Mouse (Mus musculus) heart, postnatal 4 days (tissue): Measurements from ENCODE around the gene Gm2115. TPM values are rescaled to one million over a fixed set of nuclear protein-coding genes. Genes with fewer than 3 reads are reported as not detected.
A peak's percentile ranks its signal among the peaks of the same experiment; 100 is the strongest.

ENCODE experiments used
- DNase-seq: peaks from one replicate; pipeline ENCODE4 v3.0.0; 2021
- total RNA-seq, 2 experiments: library from RNA; stranded (reverse); gene quantifications; 2 replicates each; pipeline ENCODE4 v1.2.3; 2021

The Gm2115 gene
- total RNA-seq, 2 experiments from 2014 or later = 0.07 TPM

DNA sequence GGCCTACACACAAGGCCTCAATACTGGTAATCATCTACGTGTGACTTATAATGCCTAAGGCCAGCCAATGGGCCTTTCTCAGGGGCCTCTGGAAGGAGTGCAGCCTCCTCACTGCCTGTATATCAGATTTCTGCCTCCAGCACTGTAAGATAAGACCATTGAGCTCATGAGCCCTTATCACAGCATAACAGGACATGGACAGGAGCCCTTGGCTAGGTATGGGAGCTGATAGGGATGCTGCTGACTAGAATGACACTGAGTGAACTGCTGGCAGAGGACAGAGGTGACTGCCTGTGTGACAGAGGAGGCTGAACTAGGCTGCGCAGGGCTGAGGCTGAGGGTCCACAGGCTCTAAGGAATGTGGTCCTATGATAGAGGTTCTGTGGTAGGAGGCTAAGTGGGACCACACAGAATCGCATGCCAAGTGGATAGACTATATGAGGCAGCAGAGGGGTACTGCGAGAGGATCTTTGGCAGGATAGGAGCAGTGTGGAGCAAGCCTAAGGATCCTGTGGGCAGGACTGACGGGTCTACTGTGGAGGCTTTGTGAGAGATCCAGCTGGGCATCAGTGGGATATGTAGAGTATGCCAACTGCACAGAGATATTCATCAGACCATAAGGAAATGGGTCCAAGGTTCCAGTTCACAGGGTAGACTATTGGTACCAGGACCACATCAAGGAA is 58.5 kb downstream of the Gm2115 start:
- no peak for DNase-seq

DNA sequence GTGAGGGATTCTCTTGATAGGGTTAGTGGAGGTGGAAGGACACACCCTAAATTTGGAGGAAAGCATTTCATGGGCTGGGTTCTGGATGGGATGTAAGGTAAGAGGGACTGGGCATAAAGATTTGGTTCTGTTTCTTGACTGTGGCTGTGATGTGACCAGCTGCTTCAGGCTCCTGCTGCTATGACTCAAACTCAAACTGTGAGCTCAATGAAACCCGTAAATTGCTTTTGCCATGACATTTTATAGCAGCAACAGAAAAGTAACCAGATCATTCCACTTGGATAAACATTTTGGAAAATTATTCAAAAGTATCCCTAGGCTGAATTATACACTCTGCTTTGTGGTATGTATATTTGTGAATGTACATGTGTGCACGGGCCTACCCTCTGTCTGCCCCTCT is 61.9 kb downstream of the Gm2115 start:
- no peak for DNase-seq

DNA sequence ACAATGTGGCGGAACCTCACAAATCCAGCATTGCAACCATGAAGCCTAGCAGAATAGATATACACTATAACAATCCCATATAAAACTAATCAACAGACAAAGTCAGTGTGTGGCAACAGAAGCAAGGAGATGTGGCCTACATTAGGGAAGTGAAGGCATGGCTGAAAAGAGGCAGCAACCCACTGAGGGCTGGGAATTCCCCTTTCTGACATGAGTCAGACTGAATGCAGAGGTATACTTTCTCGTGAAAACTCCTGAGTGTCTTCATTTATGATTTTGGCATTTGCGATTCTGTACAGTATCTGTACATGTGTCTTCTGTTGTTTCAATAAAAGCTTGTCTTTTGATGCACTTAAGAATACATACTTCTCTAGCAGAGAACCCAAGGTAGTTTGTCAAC is 62.6 kb downstream of the Gm2115 start:
- no peak for DNase-seq

DNA sequence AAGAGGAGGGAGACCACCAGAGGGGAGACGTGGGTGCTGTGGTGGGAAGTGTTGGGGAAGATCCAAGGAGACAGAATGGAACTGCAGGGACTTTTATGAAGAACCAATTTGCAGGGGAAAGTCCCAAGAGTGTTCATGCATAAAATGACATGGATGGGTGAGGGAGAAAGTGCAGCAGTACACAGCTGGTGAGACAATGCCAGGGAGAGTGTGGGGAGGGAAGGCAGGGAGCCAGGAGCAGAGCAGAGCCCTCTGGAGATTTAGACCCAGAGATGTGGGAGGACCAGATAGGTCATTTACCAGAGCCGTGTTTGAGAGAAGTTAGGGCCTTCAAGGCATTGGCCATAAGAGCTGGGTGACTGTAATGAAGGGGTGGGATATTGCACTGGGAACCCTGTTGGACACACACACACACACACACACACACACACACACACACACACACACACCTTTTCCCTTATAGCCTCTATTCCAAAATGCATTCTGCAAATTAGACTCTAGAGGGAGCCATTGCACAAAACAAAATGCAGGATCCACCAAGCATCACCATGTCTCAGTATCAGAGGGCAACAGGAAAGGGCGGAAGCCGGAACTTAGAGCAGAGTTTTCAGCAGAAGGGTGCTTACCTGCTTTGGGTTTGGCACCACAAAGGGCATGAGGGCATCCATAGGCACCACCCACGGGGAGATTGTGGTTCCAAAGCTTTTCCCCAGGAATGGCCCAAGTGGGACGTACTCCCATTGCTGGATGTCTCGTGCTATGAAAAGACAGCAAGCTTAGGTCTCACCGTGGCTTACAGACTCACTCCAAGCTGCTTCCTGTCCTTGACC is 65.5 kb downstream of the Gm2115 start:
- DNase-seq = peak; percentile 28

DNA sequence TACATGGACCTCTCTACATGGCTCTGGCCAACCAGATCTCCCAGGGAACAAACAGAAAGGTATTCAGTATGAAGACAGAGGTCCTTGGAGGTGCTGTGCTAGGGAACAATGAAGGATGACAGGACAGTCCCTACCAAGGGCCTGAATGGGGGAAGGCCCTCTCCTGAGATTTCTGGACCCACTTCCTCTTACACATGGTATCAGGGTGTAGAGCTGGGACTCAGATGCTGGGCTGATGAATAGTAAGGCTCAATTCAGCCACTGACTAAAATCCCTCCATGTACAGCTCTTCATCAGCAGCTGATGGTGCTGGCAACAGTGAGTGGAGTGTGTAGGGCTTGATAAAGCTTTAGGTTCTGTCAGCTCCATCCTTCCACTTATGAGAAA is 66.2 kb downstream of the Gm2115 start:
- DNase-seq = no peak

DNA sequence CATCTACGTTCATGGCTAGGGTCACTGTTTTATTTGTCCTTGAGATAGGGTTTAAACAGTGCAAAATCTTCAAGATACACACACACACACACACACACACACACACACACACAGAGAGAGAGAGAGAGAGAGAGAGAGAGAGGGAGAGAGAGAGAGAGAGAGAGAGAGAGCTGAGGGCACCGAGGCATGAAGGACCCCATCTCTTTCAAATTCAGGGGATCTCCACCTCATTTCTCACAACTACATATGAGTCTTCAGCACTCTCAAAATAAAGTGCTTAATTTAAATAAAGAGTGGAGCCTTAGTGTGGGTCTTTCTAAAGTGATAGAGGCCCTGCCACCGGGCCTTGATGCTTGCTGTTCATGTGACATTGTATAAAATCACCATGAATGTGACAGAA is 67.2 kb downstream of the Gm2115 start:
- DNase-seq = no peak

DNA sequence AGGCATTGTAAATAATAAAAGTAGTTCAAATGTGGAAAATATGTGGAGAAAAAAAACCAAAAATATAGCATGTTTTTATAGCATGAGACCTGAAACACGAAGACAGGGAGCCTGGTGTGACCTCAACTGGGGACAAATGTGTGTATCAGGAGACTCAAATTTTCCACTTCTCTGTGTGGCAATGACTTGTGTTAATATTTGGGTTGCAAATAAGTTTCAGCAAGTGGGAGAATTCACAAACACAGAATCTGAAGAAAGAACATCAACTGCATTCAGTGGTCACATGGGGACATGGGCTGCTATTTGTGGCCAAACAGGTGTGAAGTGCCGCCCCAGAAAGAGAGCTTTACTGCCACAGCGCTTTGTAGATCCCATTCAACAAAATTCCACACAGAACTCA is 67.9 kb downstream of the Gm2115 start:
- DNase-seq = no peak

DNA sequence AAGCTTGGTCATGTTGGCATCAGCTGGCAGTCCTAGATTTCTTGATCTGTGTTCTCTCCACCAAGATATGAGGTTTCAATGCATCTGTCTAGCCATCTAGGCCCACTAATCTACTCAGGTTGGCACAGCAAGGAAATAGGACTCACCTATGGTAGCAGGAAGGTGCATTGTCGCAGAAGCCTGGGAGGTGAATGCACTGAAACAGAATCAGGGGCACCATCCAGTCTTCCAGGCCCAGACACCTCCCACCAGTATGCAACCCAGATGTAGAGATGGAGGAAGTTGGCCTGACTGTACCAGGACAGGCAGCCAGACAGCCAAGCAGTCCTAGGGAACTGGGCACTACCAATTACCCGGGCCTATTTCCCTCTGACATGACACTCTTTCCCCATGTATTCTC is 71.9 kb downstream of the Gm2115 start:
- no peak for DNase-seq

DNA sequence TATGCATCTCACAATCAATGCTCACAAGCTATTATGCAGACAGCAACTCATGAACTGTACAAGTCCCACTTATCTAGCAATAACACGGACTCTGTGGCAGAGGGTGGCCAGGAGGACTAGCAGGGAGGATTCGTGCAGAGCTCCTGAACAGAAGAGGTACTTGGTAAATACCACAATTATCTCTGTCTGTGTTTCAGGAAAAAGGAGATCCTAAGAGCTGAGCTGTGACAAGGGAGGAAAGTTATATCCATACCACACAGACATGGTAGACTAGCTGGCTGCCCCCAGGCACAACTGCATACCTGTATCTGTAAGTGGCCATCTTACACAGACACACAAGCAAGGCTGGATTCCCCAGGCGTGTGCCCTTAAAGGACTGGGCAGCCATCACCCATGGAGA is 72.6 kb downstream of the Gm2115 start:
- DNase-seq = no peak

DNA sequence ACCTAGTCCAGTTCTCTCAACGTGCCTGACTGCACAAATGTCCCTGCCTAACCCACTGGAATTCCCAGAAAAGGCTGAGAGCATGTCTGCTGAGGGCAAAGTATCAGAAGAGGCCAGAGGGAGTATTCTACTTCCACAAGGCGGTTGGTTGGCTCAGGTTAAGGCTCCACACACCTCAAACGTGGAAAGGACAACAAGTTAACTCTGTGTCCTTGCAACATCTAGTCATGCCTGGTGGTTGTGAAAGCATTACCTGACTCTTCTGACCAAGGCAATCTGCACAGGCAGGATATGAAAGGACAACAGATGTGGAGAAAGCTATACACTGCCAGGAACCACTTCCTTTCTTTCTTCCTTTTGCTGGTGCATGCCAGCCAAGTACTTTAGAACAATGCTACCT is 75.7 kb downstream of the Gm2115 start:
- no peak for DNase-seq

DNA sequence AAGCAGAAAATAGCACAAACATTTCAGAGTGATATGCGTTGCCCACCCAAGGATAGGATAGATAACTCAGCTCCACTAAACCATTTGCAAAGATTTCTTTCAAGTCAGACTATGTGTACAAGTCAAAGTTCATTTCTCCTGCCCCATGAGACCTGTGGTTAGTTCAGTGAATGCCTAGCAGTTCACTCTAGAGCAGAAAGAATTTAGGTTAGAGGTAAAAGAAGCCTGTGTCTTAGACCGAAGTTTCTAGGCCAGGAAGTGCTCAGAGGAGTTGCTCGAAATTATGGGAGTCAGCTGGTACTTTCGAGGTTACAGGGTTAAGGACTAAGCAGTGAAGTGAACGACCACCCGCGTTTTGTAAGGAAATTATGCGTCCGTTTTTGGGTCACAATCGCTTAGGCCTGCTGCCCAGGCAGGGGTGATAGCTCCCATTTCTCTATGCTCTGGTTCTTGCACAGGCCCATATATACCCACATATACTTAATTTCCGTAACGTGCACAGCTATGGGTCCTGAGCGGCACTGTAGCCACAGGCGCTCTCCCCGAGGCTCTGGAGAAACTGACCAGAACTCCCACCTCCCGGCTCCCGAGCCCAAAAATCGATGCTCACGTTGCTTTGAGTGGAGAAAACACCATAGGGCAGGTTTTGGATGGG is 76.4 kb downstream of the Gm2115 start:
- no peak for DNase-seq

DNA sequence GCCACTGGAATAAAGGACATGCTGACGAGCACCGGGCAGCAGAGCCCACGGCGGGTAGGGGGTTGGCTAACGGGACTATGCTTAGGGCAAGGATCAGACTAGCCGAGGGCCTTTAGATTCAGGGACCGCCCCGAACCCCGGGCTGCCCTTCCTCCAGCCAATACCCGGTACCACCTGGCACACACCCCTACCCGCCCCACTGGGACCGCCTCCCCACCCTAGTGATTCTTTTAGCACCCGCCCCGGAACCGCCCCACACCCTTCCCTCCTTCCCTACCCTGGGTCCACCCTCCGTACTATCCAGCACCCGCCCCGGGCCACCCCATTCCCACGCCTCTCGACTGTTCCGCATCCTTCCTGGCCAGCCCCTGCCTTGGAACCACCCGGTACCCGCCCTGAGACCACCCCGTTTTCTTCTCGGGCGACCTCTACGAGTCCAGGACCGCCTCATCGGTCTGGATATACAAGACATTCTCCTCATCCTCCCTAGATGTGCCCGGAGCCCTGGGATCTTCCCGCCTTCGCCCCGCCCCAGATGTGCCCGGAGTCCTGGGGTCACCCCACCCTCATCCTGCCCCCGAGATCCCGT is 77.0 kb downstream of the Gm2115 start:
- peak; percentile 71 for DNase-seq

DNA sequence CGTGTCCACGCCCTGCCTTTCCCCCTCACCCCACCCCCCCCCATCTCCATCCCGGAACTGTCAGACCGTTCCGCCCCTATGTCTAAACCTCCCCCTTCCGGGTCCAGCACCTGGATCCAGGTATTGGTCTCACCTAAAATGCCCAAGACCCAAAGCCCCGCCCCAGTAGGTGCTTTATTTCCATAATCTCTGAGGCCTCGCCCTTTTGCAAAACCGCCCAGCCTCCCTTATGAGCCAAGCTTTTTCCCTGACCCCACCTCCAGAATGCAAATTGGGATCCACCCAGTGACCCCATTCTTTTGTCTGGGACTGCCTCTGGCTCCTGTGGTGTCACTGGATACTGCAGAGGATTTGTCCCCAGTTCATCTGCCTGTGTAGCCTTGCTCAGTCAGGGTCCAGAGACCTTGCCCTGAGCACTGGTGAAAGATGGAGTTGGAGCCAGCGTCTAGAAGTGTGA is 77.6 kb downstream of the Gm2115 start, which contains the start of gene Fah:
TSS of gene Fah (minus strand) at position 430 of the 457 bp plus-strand sequence.
- DNase-seq = peak; percentile 39

DNA sequence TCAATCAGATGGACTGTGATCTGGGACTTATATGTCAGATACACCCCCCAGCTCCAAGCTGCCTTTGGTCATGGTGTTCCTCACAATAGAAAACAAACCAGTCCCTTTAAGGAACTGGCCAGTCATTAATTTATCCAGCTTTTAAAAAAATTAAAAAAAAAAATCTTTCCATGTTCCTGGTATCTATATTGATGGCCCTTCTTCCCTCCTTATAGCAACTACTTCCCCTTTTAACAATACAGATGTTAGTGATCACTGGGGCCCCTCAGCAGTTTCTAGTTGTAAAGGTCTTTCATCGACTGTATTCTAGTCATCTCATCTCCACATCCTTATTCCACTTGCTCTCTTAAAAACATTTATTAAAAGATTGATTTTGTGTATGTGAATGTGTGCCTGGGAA is 82.9 kb downstream of the Gm2115 start:
- no peak for DNase-seq

DNA sequence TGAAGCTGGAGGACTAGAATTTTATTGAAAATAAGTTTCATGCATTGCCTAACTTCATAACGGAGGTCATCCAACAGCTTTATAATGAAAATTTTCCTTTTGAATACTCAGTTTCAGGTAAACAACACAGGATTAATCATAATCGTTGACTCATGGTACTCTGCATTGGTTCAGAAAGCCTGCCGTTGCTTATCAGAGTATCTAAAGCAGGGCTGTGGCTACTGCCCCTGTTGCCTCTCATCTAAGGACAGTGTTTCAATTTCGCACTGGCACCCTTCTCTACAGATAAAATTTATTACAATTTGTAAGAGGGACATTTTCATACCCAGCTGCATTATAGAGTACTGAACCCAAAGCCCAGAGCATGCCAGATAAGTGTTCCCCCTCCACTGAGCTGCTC is 83.7 kb downstream of the Gm2115 start:
- DNase-seq = no peak

DNA sequence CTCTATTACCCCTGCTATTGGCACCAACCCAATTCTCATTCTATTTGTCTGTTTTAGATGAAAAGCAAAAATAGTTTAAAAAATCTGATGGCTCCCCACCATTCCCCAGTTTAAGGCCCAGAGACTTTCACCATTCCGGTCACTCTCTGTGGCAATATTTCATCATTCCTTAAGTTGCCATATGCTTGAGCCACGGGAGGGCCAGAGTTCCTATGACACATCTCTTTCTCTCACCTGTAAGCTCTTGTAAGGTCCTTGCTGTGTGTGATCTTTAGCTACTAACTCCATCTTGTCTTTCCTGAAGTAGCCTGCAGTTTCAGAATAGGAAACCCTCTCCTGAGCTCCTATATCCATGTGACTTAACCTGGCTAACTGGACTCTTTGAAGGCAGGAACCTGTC is 90.2 kb downstream of the Gm2115 start:
- no peak for DNase-seq

DNA sequence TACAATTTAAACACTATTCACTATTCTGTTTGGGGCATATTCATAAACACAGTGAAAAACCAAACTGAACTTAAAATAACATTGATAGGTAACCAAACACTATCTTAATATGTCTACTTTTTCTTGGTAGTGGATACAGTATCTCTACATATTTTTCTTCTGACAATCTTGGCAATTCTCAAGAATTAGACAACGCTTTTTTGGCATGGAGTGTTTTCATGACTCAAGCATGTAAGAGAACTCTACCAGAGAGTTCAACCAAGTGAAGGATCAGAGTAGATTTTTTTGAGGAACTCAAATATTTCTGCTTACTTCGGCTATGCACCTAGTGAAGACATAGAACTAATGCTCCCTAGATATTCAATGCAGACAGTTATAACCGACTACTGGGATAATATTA is 92.2 kb downstream of the Gm2115 start:
- no peak for DNase-seq

DNA sequence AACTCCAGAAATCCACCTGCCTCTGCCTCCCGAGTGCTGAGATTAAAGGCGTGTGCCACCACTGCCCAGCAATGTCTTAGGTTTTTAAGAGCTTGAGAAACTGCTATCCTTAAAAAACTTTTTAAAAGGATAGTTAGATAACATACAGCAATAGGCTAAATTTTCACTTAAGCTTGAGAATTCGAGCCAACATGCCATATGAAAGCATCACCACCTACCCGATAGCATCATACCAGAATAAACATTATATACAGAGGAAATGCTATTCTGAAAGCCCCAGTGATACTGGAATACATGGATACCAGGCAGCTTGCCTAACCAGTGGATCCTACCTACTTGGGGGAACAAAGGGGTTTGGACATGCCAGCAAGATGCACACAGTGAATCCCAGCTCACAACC is 95.0 kb downstream of the Gm2115 start:
- DNase-seq = no peak

DNA sequence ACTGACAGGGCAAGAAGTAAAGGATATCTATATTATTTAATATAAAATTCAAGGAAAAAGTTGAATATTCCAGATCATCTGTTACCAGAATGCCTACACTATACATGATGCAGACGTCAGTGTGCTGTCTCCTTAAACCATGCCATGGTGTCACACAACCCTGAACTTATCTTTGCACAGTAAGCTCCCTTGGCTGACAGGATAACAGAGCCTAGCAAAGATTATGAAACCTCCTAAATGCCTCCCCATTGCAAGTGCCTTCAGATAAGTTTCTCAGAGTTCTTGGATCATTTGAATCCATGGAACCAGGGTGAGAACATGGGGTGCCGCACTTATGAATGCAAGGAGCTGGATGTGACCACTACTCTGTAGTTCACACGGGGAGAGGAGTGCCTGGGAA is 103.1 kb downstream of the Gm2115 start:
- DNase-seq = no peak
